Mouse (Mus musculus): ENCODE measurements at regions not wholly inside any gene's neighbourhood (a gene's known extent, or its start where the extent isn't known, plus 50 kb on each side); places are given as distances from the start of the nearest gene placed in this dataset.

DNA sequence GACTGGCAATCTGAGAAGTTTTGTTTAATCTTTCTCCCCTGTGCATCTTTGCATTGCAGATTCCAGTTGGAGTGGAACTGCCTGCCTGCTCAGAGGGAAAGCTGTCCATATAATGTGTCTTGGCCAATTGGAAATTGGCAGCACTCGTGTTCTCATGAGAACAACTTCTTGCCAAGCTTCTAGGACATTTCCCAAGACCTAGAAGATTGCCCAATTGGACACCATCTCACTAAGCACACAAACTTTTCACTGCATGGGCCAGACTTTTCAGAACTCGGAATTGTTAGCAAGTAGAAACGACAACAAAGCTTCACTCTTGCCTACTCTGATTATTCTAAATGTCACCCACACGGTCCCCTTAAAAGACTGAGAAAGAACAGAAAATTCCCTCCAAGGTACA lies 409.8 kb downstream of the Rwdd3 start:
- DNase-seq (ENCODE audit: low spot score in 2 of 2): no peak

DNA sequence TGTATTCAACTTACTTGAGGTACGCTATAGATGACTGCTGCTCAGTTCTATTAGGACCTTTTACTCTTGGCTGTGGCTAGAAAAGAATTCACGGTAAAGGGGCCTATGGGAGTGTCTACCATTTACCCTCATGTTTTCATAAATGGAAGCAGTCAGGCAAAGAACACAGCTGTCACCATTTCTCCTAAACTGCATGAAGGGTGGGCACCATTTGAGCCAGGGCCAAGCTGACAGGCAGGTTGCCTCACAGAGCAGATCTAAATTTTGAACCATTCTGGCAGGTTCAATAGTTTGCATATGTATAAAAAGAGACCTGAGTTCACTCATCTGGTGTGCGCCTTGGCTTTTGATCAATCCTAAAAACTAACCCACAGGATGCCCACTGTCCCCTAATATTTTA lies 410.3 kb downstream of the Rwdd3 start:
- DNase-seq (ENCODE audit: low spot score in 2 of 2): no peak

DNA sequence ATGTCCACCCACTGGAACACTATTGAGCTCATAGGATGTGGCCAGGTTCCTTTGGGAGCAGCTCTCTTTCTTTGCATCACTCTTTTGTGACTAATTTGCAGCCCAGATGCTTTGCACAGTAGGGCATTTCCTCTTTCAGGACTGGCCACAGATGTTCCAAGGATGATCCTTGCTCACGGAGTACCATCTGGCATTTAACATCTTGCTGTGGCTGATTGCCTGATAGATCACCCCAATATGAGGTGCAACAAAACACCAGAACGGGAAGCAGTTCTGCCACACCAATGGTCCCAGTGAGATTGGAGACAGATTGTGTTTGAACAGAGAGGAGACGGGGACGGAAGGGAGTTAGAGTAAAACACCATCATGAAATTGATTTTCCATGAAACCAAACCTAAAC lies 423.0 kb downstream of the Rwdd3 start:
- no peak for DNase-seq (ENCODE audit: low spot score in 2 of 2)

DNA sequence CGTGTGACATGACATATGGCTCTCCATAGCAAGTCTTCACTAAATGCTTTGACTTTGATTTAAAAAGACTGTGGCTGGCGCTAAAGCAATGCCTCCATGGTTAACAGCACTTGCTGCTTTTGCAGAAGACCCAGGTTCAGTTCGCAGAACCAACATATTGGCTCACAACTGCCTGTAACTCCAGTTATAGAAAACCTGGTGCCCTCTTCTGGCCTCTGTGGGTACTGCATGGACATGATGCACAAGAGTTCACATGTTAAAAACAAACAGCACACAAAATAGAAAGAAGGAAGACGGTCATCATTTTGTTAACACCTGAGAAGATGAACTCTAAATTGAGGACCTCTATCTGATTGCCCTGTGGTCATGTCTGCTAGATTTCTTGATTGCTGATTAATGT lies 423.8 kb downstream of the Rwdd3 start:
- DNase-seq (ENCODE audit: low spot score in 2 of 2): peak in 1 of 2 experiments; percentile 43

DNA sequence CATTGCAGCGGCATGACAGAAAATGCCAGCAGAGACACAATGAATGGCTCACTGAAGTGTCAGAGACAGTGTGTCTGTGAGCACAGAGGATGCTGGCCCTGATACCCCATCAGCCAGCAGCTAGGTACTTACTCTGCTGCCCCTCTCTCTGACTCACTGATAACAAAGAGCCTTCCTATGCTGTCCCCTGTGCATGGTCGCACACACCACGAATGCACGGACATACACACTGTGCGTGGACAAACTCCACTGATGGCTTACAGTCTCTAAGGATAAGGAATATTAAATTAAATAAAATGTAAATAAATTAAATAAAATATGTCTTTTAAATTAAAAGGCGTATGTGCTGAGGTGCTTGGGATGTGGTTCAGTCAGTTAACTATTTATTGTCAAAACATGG lies 438.2 kb downstream of the Rwdd3 start:
- no peak for DNase-seq (ENCODE audit: low spot score in 2 of 2)

DNA sequence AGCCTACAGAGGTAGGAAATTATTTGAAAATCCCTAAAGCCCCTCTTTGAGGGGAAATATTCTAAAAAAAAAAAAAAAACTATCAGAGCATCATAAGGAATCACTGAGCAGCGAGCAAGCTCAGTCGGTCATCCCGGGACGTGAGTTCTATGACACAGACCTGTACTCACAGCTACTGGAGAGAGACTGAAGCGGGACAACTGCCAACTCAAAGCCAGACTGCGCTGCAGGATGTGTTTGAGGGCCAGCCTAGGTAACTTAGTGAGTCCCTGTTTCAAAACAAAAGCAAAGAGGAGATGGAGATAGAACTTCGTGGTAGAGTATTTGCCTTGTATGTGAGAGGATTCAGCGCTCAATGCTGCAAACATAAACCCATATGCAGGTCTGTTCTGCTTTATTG lies 439.1 kb downstream of the Rwdd3 start:
- no peak for DNase-seq (ENCODE audit: low spot score in 2 of 2)

DNA sequence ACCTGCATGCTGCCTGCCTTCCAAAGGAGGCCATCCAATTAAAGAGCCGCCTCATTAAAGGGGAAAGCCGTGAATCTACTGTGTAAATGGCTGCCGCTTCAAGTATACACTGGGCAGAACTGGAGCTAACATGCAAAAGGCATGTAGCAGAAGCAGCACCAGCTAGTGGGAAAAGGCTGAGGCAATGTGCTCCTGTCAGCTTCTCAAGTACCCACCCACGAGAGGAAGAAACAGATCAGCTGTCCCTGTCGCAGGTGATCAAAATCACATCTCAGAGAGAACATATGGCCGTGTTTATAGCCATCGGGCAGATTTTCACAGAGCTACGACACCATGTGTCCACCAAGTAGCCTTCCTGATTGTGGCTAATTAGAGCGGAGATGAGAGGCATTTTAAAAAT lies 440.2 kb downstream of the Rwdd3 start:
- DNase-seq (ENCODE audit: low spot score in 2 of 2): no peak

DNA sequence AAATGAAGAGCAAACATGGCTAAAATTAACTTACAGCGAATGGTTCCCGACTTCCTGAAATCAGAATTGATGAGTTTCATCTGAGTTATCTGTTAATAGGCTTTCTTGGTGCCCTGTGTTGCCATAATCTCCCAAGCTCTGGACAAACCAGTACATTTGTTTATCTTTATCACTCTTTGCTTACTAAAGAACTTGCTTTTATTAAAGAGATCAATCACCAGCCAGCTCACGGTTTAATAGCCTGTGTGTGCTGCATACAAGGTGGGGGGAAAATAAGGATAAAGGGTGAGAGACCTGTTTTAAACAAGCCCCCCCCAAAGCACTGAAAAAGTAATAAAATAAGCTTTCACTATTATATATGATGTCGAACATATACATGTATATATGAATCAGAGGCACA lies 441.3 kb downstream of the Rwdd3 start:
- no peak for DNase-seq (ENCODE audit: low spot score in 2 of 2)

DNA sequence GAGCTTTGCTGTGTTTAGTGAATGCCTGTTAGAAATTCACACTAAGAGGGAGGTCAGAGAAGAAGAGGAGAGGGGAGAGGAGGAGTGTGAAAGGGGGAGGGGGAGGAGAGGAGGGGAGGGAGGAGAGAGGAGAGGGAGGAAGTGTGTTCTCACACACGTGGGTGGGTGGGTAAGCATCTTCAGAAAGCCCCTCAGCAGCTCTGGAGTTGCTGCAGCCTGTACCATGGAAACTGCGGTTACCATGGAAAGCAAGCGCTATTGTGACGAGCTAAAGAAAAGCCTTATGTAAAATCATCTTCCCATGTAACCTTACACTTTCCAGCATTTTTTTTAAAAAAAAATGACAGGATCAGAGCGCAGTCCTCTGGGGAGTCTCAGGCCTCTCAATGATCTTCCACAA lies 441.8 kb downstream of the Rwdd3 start:
- DNase-seq (ENCODE audit: low spot score in 2 of 2): peak in 1 of 2 experiments; percentile 30

DNA sequence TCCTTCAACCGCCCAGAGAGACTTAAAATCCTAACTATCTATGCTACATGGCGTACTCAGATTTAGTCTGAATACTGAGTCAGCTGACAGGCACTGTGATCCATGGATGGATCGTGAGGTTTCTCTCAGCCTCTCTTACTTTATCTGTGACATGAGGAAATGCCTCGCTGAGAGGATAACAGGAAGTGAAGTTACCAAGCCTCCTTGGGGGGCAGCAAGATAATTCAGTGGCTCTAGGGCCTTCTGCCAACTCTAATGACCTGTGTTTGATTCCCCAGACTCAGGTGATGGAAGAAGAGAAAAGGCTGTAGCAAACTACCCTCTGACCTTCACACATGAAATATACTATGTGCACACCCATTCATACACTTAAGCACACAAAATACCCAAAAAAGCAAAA lies 486.3 kb downstream of the Rwdd3 start:
- no peak for DNase-seq (ENCODE audit: low spot score in 2 of 2)

DNA sequence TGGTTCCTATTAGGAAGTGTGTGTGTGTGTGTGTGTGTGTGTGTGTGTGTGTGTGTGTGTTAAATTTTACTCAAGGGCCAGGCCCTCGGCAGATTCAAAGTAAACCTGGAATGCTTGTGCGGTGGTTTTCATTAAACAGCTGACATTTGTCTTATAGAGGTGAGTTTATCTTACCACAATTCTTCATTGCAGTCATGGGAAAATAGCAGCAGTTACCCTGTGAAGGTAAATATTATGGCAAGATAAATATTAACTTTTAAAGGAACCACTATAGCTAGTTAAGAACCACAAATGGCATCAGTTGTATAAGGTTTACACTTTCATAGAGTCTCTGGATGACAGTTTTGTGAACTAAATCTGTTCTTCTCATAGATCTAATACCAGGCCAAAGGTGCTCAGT lies 495.6 kb downstream of the Rwdd3 start:
- no peak for DNase-seq (ENCODE audit: low spot score in 2 of 2)

DNA sequence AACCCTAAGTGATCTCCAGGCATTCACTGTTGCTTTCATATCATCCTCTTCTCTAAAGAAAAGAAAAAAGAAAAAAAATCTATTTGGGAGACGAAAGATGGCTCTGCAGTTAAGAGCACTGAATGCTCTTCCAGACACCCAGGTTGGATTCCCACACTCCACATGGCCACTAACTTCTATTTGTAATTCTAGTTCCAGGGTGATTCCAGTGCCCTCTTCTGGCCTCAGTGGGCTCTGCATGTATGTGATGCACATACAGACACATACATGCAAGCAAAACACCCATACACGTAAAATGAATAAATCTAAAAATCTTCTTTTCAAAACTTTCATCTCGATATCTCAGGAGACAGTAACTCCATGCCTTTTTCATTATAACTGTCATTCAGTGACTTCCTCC lies 502.8 kb downstream of the Rwdd3 start:
- no peak for DNase-seq (ENCODE audit: low spot score in 2 of 2)

DNA sequence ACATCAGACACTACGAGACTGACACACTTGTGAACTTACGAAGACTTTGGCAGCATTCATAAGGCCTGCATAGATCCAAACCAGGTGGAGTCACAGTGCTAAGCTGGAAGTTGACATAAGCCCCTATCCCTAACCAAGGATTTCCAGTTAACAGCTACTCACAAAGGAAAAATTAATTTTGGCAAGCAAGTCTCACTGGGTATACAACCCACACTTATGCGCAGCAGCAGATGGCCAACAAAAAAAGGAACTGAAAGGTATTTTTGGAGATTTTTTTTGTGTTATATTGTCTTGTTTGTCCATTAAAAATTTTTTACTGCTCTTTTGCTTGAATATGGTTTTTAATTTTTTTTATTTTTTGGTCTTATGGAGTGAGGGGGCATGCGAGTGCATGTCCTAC lies 509.0 kb downstream of the Rwdd3 start:
- DNase-seq (ENCODE audit: low spot score in 2 of 2): peak in 1 of 2 experiments; percentile 9

DNA sequence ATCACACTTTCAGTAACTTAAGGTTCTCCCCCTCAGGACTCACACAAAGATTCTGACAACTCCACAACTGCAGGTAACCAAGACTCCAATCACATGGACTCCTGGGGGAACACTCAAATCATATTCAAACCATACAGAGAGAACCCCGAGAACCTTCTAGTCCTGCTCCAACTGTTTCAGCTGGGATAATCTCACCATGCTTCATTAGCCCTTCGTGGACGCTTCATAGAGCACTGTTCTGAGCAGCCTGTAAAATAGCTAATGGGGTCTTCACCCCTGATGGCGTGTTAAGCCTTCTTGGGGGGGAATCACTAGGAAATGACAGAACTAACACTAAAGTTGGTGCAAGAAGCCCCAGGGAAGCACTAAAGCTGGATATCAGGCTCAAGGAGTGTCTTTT lies 510.7 kb downstream of the Rwdd3 start:
- DNase-seq (ENCODE audit: low spot score in 2 of 2): no peak

DNA sequence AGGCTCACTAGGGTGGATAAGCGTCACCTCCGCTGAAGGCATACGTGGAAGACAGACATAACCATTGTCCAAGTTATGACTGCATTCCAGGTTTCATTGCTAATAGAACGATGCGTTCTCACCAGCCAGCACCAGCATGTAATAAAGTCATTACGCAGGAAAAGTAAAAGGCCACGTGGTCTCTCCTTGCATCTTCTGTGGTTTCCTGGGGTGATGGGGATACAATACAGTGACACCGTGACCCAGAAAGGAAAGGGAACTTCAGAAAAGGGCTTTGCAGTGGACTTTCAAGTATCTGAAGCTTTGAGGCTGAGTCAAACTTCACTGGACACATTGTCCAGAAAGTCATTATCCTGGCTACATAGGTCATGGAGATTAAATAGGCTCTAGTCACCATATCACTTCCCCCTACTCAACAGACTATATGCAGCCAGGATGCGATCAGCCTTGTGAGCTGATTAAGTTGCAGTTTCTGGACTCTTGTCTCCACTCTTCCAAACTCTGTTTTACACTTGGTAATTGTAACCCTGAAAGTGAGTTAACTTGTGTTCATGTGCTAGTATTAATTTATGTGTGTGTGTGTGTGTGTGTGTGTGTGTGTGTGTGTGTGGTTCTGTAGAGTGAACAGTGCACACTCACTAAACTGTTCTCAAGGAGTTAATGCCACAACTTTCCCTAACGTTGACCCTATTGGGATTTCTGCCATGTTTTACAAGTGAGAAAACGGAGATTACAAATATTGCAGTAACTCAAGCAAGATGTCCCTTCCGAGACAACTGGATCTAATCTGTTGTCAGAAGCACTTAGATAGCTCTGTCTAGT lies 522.2 kb downstream of the Rwdd3 start:
- DNase-seq (ENCODE audit: low spot score in 2 of 2): no peak

DNA sequence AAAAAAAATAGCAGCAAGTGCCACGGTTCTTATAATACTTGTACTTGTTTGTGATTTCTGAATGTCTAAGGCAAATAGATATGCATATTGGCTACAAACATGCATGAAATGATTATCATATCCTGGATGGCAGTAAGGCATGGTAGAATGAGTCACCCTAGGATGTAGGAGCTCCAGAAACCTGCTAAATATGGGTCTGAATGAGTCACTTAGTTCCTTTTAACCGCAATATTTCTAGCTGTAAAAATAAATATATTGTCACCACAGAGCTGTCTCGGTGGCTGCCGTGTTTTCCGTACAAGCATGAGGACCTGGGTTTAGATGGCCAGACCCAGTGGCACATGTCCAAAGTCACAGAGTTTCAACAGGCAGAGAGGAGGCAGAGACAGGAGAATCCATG lies 523.1 kb downstream of the Rwdd3 start:
- peak in 1 of 2 experiments; percentile 6 for DNase-seq (ENCODE audit: low spot score in 2 of 2)

DNA sequence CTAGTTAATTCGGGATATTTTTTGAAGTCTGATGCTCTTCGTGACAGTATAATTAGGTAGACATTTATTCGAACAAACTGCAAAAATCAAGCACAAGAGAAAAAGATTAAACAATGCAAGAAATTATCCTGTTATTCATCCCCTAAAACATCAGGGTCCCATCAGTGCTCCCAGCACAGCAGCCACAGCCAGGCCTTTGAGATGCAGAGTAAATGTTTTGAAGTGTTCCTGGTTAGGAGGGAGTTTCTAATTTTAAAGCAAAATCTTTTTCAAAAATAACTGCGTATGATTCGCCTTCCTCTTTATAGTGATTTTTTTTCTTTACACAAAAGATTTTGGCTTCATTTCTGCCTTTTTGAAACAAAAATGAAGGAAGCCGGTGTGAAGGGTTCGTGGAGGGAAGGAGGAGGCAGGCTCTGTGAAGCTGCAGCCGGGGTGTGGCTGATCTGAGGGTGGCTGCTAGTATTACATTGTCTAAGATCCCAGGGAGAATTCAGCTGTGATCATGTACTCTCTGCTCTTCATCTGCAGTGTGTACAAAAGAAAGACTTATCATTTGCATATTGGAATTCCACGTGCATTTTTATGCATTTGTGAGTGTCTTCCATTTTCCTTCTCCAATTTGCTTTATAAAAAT lies 534.7 kb downstream of the Rwdd3 start:
- DNase-seq (ENCODE audit: low spot score in 2 of 2): peak; percentile 15 to 18

DNA sequence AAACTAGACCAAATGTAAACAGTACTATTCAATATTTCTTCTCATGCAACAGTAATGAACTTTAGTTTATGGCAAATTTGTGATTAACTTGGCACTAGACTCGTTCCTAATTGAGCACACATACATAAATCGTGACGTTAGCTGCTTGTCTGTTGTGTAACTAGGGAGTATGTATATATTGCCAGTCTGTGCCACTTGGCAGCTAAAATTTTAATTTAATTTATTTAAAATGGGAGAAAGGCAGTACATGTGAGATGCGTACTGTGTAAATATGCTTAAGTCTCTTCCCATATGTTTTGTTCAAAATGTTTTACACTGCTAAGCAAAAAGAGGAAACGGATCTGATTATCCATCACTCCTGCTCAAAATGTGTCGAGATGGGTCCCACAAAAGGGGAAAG lies 553.1 kb downstream of the Rwdd3 start:
- no peak for DNase-seq (ENCODE audit: low spot score in 2 of 2)

DNA sequence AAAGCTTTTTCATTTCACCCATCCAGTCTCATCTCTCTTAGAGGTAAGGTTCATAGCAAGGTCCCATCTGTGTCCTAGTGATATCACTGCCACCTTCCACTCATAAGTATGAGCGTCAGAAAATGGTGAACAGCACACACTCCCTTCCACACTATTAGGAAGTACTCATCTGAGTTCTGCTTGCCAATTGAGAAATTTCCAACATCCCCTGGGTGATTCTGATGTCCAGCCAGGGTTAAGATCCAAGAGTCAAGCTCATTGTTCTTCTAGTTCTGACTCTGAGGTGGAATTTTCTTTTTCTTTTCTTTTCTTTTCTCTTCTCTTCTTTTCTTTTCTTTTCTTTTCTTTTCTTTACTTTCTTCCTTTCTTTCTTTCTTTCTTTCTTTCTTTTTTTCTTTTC lies 577.3 kb downstream of the Rwdd3 start:
- DNase-seq (ENCODE audit: low spot score in 2 of 2): no peak

DNA sequence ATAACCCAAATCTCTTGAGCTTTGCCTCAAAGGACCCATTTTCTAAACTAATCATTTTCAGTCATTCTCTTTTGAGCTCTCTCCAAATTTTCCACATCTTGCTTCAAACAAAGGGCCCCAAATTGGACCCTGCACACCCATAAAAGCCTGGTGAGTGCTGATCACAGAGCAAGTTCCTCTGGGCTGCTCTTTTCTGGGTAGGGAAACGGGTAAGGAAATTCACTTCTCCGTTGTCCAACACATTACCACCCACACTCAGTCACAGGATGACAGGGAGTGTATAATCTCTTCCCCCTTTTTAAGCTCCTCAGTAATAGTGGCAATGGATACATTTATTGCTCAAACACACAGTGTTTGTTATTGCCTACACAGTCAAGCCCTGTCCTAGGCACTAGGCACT lies 580.3 kb downstream of the Rwdd3 start:
- DNase-seq (ENCODE audit: low spot score in 2 of 2): no peak

DNA sequence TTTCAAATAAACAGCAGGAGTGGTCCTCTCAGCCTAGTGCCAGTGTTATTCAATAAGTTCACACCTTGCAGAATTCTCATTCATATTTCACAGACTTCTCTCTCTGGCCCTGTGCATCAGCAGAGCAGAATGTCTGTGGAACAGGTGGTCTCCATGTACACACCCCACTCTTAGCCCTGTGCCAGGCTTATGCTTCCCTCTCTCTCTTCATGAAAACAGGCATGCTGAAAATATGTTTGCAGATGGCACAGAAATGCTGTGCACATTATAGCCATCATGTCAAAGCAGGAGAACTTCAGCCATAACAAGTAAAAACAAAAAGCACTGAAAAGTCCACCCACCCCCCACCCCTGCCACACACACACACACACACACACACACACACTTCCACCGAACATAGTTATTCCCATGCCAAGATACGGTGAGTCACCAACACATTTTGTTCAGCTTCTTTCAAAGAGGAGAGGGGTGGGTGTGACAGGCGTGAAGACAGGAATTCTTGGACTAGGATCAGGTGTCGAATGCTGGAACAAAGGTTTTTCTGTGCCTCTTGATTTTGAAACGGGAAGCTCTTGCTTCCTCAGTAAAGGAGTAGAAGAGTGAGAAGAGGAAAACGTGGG lies 600.6 kb downstream of the Rwdd3 start:
- DNase-seq (ENCODE audit: low spot score in 2 of 2): peak; percentile 48 to 54
